Mouse (Mus musculus) liver, adult 2 months (tissue): ENCODE results near the gene Ptprg.

Experiments
- CTCF ChIP-seq: fragments of 200-500 bp; IDR thresholded peaks from 2 replicates; pipeline ENCODE4 v1.5.1; 2011; ENCODE audit warnings: low read depth, low read length, control low read depth
- POLR2A ChIP-seq: fragments of 200-500 bp; IDR thresholded peaks from 2 replicates; pipeline ENCODE4 v1.6.1; 2011; ENCODE audit warnings: low read length, control low read depth; ENCODE audit not compliant: insufficient read depth; ENCODE audit errors: extremely low read depth

DNA sequence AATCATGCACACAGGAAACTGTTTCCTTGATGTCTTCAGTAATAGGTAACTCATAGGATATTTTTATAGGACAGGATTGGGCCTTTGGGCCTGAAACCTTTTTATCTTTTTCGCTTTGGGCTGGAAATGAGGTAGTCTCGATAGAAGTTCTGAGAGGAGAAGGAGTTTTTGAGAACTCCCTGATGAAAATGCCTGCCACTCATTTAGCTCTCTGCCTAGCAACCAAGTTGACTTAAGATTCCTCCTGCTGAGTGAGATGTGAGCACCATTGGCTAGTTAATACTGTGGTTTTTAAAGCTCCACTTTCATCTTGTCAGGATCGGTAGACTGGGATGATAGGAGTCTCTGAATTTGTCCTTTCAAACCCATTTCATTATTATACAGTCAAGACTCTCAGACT is 162.9 kb downstream of the Ptprg start:
- TF ChIP-seq POLR2A (no peak), CTCF (no peak)
